ENCODE assay signal across 8 mouse cellular contexts in the genomic region with DNA sequence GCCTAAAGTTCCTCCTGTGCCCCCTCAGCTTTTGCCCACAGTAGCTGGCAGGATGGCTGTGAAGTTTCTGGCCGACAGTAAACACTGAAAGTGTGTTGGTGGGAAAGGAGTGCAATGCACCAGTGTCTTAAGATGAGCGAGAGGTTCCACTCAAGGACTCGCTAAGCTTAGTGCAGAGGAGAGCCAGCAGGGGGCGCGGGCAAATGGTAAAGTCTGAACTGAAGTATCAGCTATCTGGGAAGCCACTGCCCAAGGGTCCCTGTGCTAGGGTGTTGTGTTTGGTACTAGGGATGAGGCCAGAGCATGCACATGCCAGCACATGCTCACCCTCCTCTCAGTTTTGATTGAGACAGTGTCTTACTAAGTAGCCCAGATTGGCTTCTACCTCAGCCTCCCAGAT.
DNase-seq lines count a peak whose midpoint lies in the region; ATAC-seq and TF ChIP-seq lines count a peak whose summit lies in the region.

No protein-coding gene starts in this region.

- H3K27me3 ChIP-seq in forebrain, embryonic 13.5 days: no peaks in the 10 kb centered on the region
- H3K27me3 ChIP-seq in megakaryocyte, embryonic 14.5 days (replicated peaks): no peaks in the 10 kb centered on the region

- no peaks in the 10 kb centered on the region for H3K4me1 ChIP-seq in bone marrow, adult 2 months (ENCODE audit: control insufficient read depth, insufficient read depth, low read length)
- H3K4me1 ChIP-seq in forebrain, embryonic 13.5 days: no peaks in the 10 kb centered on the region
- H3K4me1 ChIP-seq in megakaryocyte, embryonic 14.5 days: peaks cover 91% of the 10 kb centered on the region

- no peaks in the 10 kb centered on the region for H3K36me3 ChIP-seq in forebrain, embryonic 13.5 days (ENCODE audit: poor library complexity, severe bottlenecking)
- peaks cover 42% of the 10 kb centered on the region for H3K36me3 ChIP-seq in megakaryocyte, embryonic 14.5 days (replicated peaks; ENCODE audit: low read length)

- no peak overlapping the region for H3K4me2 ChIP-seq in forebrain, embryonic 13.5 days

- no peaks in the 10 kb centered on the region for H3K9me3 ChIP-seq in forebrain, embryonic 13.5 days (replicated peaks)
- H3K9me3 ChIP-seq in megakaryocyte, embryonic 14.5 days: no peaks in the 10 kb centered on the region

- peak; percentile 24; the same call in 1 of the 2 replicates for ATAC-seq in forebrain, embryonic 13.5 days
- peak; percentile 46 to 65 for ATAC-seq in hematopoietic stem cell, adult 5-6 weeks (replicated peaks in 1 of 2; ENCODE audit: insufficient read depth in 1 of 2, low FRiP score in 2 of 2, low TSS enrichment in 1 of 2, low read depth in 1 of 2, poor library complexity in 2 of 2, severe bottlenecking in 2 of 2)

- H3K4me3 ChIP-seq in bone marrow, adult 2 months (replicated peaks; ENCODE audit: control insufficient read depth, low read depth, low read length): no peak overlapping the region
- no peak overlapping the region for H3K4me3 ChIP-seq in forebrain, embryonic 13.5 days
- peak overlapping the region; percentile 16 for H3K4me3 ChIP-seq in megakaryocyte, embryonic 14.5 days (replicated peaks)

- peak; percentile 76 for DNase-seq in ES-CJ7 (ENCODE audit: low read depth, low spot score)
- peak; percentile 56 for DNase-seq in layer of hippocampus, adult 9-11 months
- peak; percentile 70 for DNase-seq in right cerebral cortex, adult 18-20 months
- DNase-seq in urinary bladder, adult 2 months (ENCODE audit: low spot score): peak; percentile 61

- TF ChIP-seq CTCF in bone marrow, adult 2 months (IDR thresholded peaks at IDR 0.05; ENCODE audit: control insufficient read depth, insufficient read depth, low read length): peak; percentile 77

- WGBS in bone marrow, adult 2 months: 3% methylated on average over 5 of the region's 5 CpGs
- WGBS in forebrain, embryonic 13.5 days: 11% methylated on average over 5 of the region's 5 CpGs

- no peak for TF ChIP-seq POLR2A in bone marrow, adult 2 months (IDR thresholded peaks at IDR 0.05; ENCODE audit: borderline replicate concordance, control insufficient read depth, low read depth, low read length)

- H3K27ac ChIP-seq in bone marrow, adult 2 months (ENCODE audit: control insufficient read depth, insufficient read depth, low read depth, low read length, poor library complexity): no peak overlapping the region
- no peak overlapping the region for H3K27ac ChIP-seq in forebrain, embryonic 13.5 days

- H3K9ac ChIP-seq in forebrain, embryonic 13.5 days: no peak overlapping the region
